Mouse (Mus musculus): Measurements from ENCODE around the gene Lrsam1. TPM values are rescaled to one million over a fixed set of nuclear protein-coding genes. Genes with fewer than 3 reads are reported as not detected.

Lrsam1 gene
- polyA plus RNA-seq, 1 experiment: 8.3 TPM

- Histone ChIP-seq H3K4me3 (ENCODE audit: extremely low read depth, insufficient read depth, insufficient read length) (peak overlapping the region; percentile 83), H3K4me1 (ENCODE audit: control insufficient read depth, insufficient read depth, insufficient read length) (peaks cover 8% of the 10 kb centered on the region), H3K27me3 (ENCODE audit: control insufficient read depth, insufficient read depth, low read length) (no peaks in the 10 kb centered on the region), H3K27ac (ENCODE audit: insufficient read depth, low read length) (no peak overlapping the region), H3K36me3 (ENCODE audit: control insufficient read depth, insufficient read depth, low read length) (no peaks in the 10 kb centered on the region)
- TF ChIP-seq POLR2A (IDR thresholded peaks at IDR 0.05; ENCODE audit: low read depth, low read length) (no peak), CTCF (IDR thresholded peaks at IDR 0.05; ENCODE audit: extremely low read depth, insufficient read depth, insufficient read length, insufficient replicate concordance) (no peak)
- no peak for DNase-seq (ENCODE audit: low read depth in 1 of 2, low spot score in 2 of 2)
- WGBS: 6% methylated on average over 23 of the region's 23 CpGs
These were observed 19.9 kb upstream of the Lrsam1 start for GRCm38 (mm10) chr2:32981281-32981680.

- WGBS: 87% methylated on average over 7 of the region's 7 CpGs
- H3K36me3 ChIP-seq (ENCODE audit: control insufficient read depth, insufficient read depth, low read length): no peaks in the 10 kb centered on the region
These were observed 18.3 kb upstream of the Lrsam1 start for GRCm38 (mm10) chr2:32979675-32980074.

GRCm38 (mm10) chr2:32978675-32979074 lies 17.3 kb upstream of the Lrsam1 start:
- DNase-seq (ENCODE audit: low read depth in 1 of 2, low spot score in 2 of 2): no peak
- Histone ChIP-seq H3K36me3 (ENCODE audit: control insufficient read depth, insufficient read depth, low read length) (0 out of 2 replicates have a peak, but pooled peaks cover 1% of the 10 kb centered on the region), H3K27me3 (ENCODE audit: control insufficient read depth, insufficient read depth, low read length) (no peaks in the 10 kb centered on the region), H3K27ac (ENCODE audit: insufficient read depth, low read length) (no peak overlapping the region), H3K4me3 (ENCODE audit: extremely low read depth, insufficient read depth, insufficient read length) (no peak overlapping the region), H3K4me1 (ENCODE audit: control insufficient read depth, insufficient read depth, insufficient read length) (peaks cover 8% of the 10 kb centered on the region)
- WGBS: 76% methylated on average over 3 of the region's 3 CpGs
- TF ChIP-seq POLR2A (IDR thresholded peaks at IDR 0.05; ENCODE audit: low read depth, low read length): no peak
- TF ChIP-seq CTCF (IDR thresholded peaks at IDR 0.05; ENCODE audit: extremely low read depth, insufficient read depth, insufficient read length, insufficient replicate concordance): no peak

More at GRCm38 (mm10) chr2:32979675-32980074, 18.3 kb upstream of the Lrsam1 start:
- TF ChIP-seq POLR2A (IDR thresholded peaks at IDR 0.05; ENCODE audit: low read depth, low read length) (no peak), CTCF (IDR thresholded peaks at IDR 0.05; ENCODE audit: extremely low read depth, insufficient read depth, insufficient read length, insufficient replicate concordance) (no peak)
- no peak overlapping the region for H3K27ac ChIP-seq (ENCODE audit: insufficient read depth, low read length)
- no peaks in the 10 kb centered on the region for H3K27me3 ChIP-seq (ENCODE audit: control insufficient read depth, insufficient read depth, low read length)
- H3K4me3 ChIP-seq (ENCODE audit: extremely low read depth, insufficient read depth, insufficient read length): no peak overlapping the region
- DNase-seq (ENCODE audit: low read depth in 1 of 2, low spot score in 2 of 2): no peak
- peaks cover 8% of the 10 kb centered on the region for H3K4me1 ChIP-seq (ENCODE audit: control insufficient read depth, insufficient read depth, insufficient read length)

GRCm38 (mm10) chr2:32977114-32977513 lies 15.7 kb upstream of the Lrsam1 start:
- no peaks in the 10 kb centered on the region for H3K27me3 ChIP-seq (ENCODE audit: control insufficient read depth, insufficient read depth, low read length)
- no peak overlapping the region for H3K4me3 ChIP-seq (ENCODE audit: extremely low read depth, insufficient read depth, insufficient read length)
- WGBS: 86% methylated on average over 5 of the region's 5 CpGs
- TF ChIP-seq POLR2A (IDR thresholded peaks at IDR 0.05; ENCODE audit: low read depth, low read length) (no peak), CTCF (IDR thresholded peaks at IDR 0.05; ENCODE audit: extremely low read depth, insufficient read depth, insufficient read length, insufficient replicate concordance) (no peak)
- DNase-seq (ENCODE audit: low read depth in 1 of 2, low spot score in 2 of 2): no peak
- H3K36me3 ChIP-seq (ENCODE audit: control insufficient read depth, insufficient read depth, low read length): 0 out of 2 replicates have a peak, but pooled peaks cover 1% of the 10 kb centered on the region
- peaks cover 8% of the 10 kb centered on the region for H3K4me1 ChIP-seq (ENCODE audit: control insufficient read depth, insufficient read depth, insufficient read length)
- no peak overlapping the region for H3K27ac ChIP-seq (ENCODE audit: insufficient read depth, low read length)

GRCm38 (mm10) chr2:32974216-32974615 lies 12.8 kb upstream of the Lrsam1 start:
- WGBS: 90% methylated on average over 8 of the region's 8 CpGs
- H3K4me3 ChIP-seq (ENCODE audit: extremely low read depth, insufficient read depth, insufficient read length): no peak overlapping the region
- no peak for TF ChIP-seq POLR2A (IDR thresholded peaks at IDR 0.05; ENCODE audit: low read depth, low read length)
- TF ChIP-seq CTCF (IDR thresholded peaks at IDR 0.05; ENCODE audit: extremely low read depth, insufficient read depth, insufficient read length, insufficient replicate concordance): no peak
- H3K27ac ChIP-seq (ENCODE audit: insufficient read depth, low read length): no peak overlapping the region
- H3K27me3 ChIP-seq (ENCODE audit: control insufficient read depth, insufficient read depth, low read length): no peaks in the 10 kb centered on the region
- no peak for DNase-seq (ENCODE audit: low read depth in 1 of 2, low spot score in 2 of 2)
- H3K36me3 ChIP-seq (ENCODE audit: control insufficient read depth, insufficient read depth, low read length): 0 out of 2 replicates have a peak, but pooled peaks cover 1% of the 10 kb centered on the region
- H3K4me1 ChIP-seq (ENCODE audit: control insufficient read depth, insufficient read depth, insufficient read length): no peaks in the 10 kb centered on the region

GRCm38 (mm10) chr2:32971235-32971634 lies 9.8 kb upstream of the Lrsam1 start:
- Histone ChIP-seq H3K27me3 (ENCODE audit: control insufficient read depth, insufficient read depth, low read length) (no peaks in the 10 kb centered on the region), H3K36me3 (ENCODE audit: control insufficient read depth, insufficient read depth, low read length) (0 out of 2 replicates have a peak, but pooled peaks cover 1% of the 10 kb centered on the region), H3K4me1 (ENCODE audit: control insufficient read depth, insufficient read depth, insufficient read length) (peaks cover 5% of the 10 kb centered on the region; the same call in 1 of the 2 replicates), H3K27ac (ENCODE audit: insufficient read depth, low read length) (no peak overlapping the region), H3K4me3 (ENCODE audit: extremely low read depth, insufficient read depth, insufficient read length) (no peak overlapping the region)
- no peak for DNase-seq (ENCODE audit: low read depth in 1 of 2, low spot score in 2 of 2)
- TF ChIP-seq POLR2A (IDR thresholded peaks at IDR 0.05; ENCODE audit: low read depth, low read length) (no peak), CTCF (IDR thresholded peaks at IDR 0.05; ENCODE audit: extremely low read depth, insufficient read depth, insufficient read length, insufficient replicate concordance) (no peak)
- 90% methylated on average over 9 of the region's 9 CpGs for WGBS

- no peaks in the 10 kb centered on the region for H3K27me3 ChIP-seq (ENCODE audit: control insufficient read depth, insufficient read depth, low read length)
- DNase-seq (ENCODE audit: low read depth in 1 of 2, low spot score in 2 of 2): no peak
- H3K4me3 ChIP-seq (ENCODE audit: extremely low read depth, insufficient read depth, insufficient read length): no peak overlapping the region
- WGBS: 71% methylated on average over 8 of the region's 8 CpGs
- TF ChIP-seq CTCF (IDR thresholded peaks at IDR 0.05; ENCODE audit: extremely low read depth, insufficient read depth, insufficient read length, insufficient replicate concordance) (no peak), POLR2A (IDR thresholded peaks at IDR 0.05; ENCODE audit: low read depth, low read length) (no peak)
- peaks cover 8% of the 10 kb centered on the region; the same call in 1 of the 2 replicates for H3K4me1 ChIP-seq (ENCODE audit: control insufficient read depth, insufficient read depth, insufficient read length)
- H3K27ac ChIP-seq (ENCODE audit: insufficient read depth, low read length): no peak overlapping the region
- H3K36me3 ChIP-seq (ENCODE audit: control insufficient read depth, insufficient read depth, low read length): peaks cover 4% of the 10 kb centered on the region; the same call in 1 of the 2 replicates
These were observed 7.9 kb upstream of the Lrsam1 start for GRCm38 (mm10) chr2:32969326-32969725.
